Mouse (Mus musculus): ENCODE measurements around the gene Mapk8ip1. TPM values are rescaled to one million over a fixed set of nuclear protein-coding genes. Genes with fewer than 3 reads are reported as not detected.

Gene Mapk8ip1
- 3.8 TPM for polyA plus RNA-seq (2014; fragmentation: Illumina TruSeq; extraction: RNeasy Lipid Tissue Mini Kit (QIAGEN cat#74804); ENCODE audit: low read depth, low replicate concordance)

GRCm38 (mm10) chr2:92401091-92401561 is at the start of gene Mapk8ip1:
TSS of gene Mapk8ip1 (minus strand) at chr2:92401263.

DNA sequence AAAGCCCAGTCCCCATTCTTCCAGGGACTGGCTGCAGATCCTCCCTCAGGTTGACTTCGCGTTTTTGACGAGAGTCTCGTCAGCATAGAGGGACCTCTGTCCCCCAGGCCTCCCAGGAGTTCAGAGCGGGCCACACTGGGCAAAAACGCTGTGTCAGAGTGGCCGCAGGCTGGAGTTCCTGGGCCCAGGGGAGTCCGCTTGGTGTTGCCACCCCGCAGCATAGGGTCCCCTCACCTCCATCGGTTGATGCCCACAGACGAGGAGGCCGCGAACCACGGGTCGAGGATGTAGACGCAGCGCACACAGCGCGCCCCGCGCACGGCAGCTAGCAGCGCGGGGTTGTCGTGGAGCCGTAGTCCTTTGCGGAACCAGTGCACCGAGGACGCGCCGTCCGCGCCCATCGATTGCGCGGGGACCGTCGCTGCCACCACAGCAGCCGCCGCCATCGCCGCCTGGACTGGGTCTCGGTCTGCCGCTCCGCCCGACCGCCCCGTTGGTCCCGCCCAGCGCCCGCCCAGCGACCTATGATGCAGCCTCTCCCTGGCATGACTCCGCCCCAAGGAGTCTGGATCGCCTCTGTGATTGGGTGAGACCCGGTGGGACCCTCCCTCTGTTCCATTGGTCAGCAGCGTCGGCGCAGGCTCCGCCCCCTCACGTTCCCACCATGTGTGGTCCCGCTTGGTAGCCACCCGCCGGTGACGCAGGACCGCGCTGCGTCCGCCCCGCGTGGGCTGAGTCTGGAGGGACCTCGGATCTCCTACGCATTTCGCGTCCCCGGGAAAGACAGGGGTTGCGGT is 32.7 kb upstream of the Mapk8ip1 start, which contains the start of gene Cry2:
Cry2 (minus strand) TSS at position 466 of the 797 bp plus-strand sequence.

DNA sequence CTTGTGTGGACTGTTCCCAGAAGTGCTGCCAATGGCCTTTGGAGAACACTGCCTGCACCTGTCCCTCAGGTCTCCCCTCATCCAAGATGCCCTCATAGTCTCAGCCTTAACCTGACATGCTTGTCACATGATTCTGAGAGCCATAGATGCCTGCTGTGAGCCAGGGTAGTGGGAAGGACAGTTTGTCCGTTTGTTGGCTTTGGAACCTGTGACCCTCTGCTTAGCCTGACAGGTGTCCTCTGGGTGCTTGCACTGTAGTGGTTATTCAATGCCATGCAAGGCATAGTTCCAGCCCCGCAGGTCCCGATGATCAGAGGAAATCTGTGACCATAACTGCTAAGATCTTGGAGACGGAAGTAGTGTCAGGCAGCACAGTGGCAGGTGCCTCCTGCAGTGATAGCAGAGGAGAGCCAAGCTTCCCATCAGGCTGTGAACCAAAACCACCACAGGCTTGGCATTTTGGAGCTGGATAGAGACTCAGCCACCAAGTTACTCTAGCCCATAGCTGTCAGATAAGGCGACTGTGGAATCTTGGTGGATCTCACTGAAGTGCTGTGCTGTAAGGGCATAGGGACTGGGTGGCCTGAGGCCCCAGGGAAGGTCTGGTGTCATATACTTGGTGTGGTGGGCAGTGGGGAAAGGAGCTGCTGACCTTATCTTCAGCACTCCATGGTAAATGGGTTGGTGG is 19.0 kb downstream of the Mapk8ip1 start, which contains the start of gene 1700029I15Rik:
1700029I15Rik (plus strand) TSS at position 638 of the 688 bp plus-strand sequence.

GRCm38 (mm10) chr2:92374514-92374913 is 26.5 kb downstream of the Mapk8ip1 start, which contains the start of the genes Pex16 and Large2:
TSS of gene Pex16 (plus strand) at chr2:92374676.
TSS of gene Large2 (minus strand) at chr2:92374869.

Other genes starting within 250 kb of the Mapk8ip1 start
- 1.0 TPM for gene Pex16, start 26.6 kb downstream of the Mapk8ip1 start, polyA plus RNA-seq (2014; fragmentation: Illumina TruSeq; extraction: RNeasy Lipid Tissue Mini Kit (QIAGEN cat#74804); ENCODE audit: low read depth, low replicate concordance)
- not detected for gene Large2, start 26.4 kb downstream of the Mapk8ip1 start, polyA plus RNA-seq (2014; fragmentation: Illumina TruSeq; extraction: RNeasy Lipid Tissue Mini Kit (QIAGEN cat#74804); ENCODE audit: low read depth, low replicate concordance)
- gene 1700029I15Rik, start 18.7 kb downstream of the Mapk8ip1 start, polyA plus RNA-seq (2014; fragmentation: Illumina TruSeq; extraction: RNeasy Lipid Tissue Mini Kit (QIAGEN cat#74804); ENCODE audit: low read depth, low replicate concordance) = 1.4 TPM
- 4.5 TPM for gene Cry2, start 32.8 kb upstream of the Mapk8ip1 start, polyA plus RNA-seq (2014; fragmentation: Illumina TruSeq; extraction: RNeasy Lipid Tissue Mini Kit (QIAGEN cat#74804); ENCODE audit: low read depth, low replicate concordance)
- gene Slc35c1, start 59.3 kb upstream of the Mapk8ip1 start, polyA plus RNA-seq (2014; fragmentation: Illumina TruSeq; extraction: RNeasy Lipid Tissue Mini Kit (QIAGEN cat#74804); ENCODE audit: low read depth, low replicate concordance) = 4.2 TPM
- gene Chst1, start 198.4 kb upstream of the Mapk8ip1 start, polyA plus RNA-seq (2014; fragmentation: Illumina TruSeq; extraction: RNeasy Lipid Tissue Mini Kit (QIAGEN cat#74804); ENCODE audit: low read depth, low replicate concordance) = 1.5 TPM

Measured in adrenal gland, adult 10 weeks (tissue).